Mouse (Mus musculus) cerebellum, adult 11-12 months (tissue): ENCODE measurements at regions not wholly inside any gene's neighbourhood (a gene's known extent, or its start where the extent isn't known, plus 50 kb on each side); places are given as distances from the start of the nearest gene placed in this dataset.
A peak's percentile ranks its signal among the peaks of the same experiment; 100 is the strongest.

Experiments used
- DNase-seq: peaks from one replicate; pipeline ENCODE4 v3.0.0; 2022

DNA sequence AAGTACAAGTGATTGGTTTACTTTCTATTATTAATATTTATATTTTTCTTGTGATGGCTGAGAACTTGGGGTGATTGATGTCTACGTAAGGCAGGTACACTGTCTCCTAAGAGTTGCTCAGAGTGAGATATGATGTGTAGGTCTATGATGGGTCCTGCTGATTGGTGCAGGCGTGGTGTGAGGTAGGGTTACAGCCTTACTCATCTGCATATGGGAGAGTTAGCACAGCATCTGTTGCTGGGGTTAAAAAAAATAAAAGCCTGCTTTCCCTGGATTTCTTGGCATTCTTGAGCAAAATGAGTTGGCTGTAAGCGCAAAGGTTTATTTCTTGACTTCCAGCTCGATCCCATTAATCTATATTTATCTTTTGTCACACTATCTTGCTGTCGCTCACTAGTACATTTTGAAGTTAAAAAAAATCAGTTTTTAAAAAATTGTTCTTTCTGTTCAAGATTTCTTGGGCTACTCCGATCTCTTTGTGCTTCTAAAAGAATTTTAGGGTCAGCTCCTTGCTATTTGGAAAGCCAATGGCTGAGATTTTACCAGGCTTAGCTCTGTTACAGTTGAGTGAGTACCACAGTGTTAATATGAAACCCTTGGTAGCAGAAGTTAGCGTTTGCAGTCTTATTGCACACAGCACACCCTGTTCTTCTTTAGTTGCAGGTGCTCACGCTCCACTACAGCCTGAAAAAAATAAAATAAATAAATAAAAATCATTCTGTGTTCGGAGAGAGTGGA, 482.0 kb downstream of the Plekhb2 start:
- DNase-seq = no peak

DNA sequence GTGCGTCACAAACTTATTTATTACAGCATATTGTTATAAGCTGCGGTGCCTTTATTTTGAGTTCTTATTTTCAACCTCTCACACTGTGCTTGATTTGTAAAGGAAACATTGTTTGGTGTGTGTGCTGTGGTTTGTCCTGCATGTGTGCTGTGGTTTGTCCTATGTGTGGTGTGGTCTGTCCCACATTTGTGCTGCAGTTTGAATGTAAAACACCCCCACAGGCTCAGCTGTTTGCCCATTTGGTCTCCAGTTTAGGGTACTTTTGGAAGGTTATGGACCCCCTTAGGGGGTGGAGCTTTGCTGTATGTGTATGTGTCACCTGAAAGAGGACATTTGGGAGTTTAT, 482.5 kb downstream of the Plekhb2 start:
- no peak for DNase-seq

DNA sequence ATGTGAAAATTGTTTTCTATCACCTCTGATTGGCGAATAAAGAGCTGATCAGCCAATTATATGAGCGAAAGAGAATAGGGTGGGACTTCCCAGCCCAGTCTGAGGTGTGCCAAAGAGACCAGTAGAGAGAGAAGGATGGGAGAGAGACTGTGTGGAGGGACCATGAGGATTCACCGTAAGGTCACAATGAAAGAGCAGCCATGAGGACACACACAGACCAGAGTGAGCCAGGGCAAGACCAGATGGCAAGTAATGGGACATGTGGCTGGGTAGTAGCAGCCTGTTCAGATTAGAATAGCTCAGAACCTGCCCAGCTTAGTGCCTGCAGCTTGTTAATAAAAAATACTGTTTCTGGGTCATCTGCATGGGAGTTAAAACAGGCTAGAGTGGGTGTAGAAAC, 487.9 kb downstream of the Plekhb2 start:
- DNase-seq = peak; percentile 41

DNA sequence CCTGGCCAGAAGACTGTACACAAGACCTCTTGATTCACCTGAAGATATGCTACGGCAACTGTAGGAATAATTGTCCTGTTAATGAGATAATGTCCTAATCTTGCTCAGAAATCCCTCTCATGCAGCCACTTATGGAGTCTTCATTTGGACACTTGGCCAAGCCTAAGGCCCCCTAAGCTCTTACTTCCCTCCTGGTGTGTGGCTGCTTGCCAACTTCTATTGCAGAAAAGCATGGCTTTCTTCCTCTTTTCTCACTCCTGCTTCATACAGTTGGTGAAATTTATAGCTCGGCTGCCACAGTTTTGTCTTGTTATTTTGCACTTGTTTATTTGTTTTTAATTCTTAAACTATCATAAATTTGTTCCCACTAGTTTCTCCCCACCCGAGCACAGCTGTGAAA, 488.4 kb downstream of the Plekhb2 start:
- DNase-seq = peak; percentile 23

DNA sequence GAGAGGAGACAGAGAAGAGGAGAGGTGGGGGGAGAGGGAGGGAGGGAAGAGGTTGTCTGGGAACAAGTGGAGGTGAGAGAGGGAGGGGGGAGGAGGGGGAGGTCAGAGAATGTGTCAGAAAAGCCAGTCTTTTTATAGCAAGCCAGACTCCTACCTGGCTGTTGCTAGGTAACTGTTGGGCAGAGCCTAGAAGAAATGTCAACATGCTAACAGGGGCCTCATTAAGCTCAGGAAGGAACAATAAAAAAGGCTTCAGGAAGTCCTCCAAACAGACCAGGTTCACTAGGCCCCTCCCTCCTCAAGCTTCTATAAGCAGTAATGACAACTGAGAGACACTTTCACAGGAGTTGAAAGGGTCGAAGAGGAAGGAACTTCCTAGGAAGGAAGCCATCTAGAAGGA, 494.8 kb downstream of the Plekhb2 start:
- DNase-seq = no peak

DNA sequence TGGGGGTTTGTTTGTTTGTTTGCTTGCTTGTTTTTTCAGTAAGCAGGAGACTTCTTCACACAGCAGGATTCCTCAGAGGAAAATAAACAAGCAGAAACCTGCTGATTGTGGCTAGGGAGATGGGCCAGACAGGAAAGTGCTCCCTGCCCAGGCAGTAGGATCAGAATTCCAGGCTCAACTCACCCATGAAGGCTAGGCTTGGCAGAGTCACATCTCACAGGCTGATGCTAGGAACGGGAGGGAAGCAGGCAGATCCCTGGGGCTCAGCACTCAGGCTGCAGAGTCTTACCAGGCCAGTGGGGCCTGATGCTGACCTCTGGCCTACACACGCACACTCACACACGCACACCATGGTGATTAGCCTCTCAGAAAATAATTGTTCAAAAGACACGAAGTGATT, 498.5 kb downstream of the Plekhb2 start:
- no peak for DNase-seq

DNA sequence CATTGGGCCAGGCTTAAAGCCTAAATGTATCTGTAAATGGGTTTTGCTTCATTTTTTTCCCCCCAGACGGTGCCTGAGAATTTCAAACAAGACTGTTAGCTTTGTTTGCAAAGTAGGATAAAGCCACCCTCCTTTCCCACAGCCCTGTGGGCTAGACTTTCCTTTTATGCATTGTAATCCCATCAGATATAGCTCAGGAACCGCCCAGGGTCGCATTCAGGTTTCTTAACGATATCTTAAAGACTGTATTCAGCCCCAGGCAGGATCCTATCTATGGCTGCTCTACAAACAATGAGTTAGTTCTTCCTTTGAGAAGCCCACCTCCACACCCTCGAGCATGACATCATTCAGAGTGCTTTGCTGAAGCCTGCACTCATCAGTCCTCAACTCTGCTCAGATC, 509.2 kb downstream of the Plekhb2 start:
- no peak for DNase-seq

DNA sequence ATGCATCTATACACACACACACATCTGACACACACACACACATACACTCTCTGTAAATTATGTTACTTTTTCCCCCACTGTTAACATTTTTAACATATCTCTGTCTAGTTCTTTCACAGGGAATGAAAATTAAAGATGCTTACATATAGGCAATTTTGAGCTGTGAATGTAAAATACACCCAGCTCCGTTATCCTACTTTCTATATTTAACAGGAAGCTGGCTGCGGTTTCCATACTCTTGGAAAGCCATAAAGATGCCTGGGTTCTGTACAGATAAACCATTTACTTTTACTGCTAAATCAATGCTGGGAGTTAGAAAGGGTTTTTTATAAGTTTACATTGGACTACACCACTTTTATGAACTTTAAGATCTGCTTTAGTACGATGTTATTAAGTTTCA, 511.7 kb downstream of the Plekhb2 start:
- DNase-seq = no peak

DNA sequence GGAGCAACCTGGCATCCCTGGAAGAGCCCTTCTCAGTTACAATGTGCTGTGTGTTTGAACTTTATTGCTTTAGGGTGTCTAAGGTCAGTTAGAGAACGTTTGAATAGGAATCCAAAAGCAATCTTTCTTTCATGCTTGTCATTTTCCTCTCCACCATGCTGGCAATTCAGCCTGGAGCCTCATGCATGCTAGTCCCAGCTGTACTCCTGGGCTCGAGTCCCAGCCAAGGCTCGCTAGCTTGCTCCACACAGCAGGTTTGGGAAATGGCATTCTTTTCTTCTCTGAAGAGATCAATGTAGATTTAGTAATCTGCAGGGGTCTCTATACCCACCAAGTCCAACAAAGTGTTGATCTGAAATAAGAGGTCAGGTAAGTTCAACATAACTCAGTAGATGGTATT, 513.1 kb downstream of the Plekhb2 start:
- no peak for DNase-seq

DNA sequence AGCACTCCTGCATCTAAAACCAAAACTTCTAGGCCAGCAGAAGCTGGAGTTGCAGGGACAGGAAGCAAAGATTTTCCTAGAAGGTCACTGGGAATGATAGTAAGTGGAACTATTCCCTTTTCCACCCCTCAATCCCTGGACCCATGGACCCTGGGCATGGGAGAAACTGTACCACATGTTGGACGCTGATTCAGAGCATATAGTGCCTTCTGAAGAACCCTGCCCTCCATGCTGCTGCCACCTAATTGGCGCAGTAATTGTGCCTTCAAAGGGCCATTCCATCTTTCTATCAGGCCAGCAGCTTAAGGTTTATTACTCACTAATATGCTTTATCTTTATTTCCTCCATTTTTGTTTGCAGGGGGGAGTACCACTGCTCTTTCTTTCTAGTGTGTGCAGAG, 516.8 kb downstream of the Plekhb2 start:
- DNase-seq = no peak

DNA sequence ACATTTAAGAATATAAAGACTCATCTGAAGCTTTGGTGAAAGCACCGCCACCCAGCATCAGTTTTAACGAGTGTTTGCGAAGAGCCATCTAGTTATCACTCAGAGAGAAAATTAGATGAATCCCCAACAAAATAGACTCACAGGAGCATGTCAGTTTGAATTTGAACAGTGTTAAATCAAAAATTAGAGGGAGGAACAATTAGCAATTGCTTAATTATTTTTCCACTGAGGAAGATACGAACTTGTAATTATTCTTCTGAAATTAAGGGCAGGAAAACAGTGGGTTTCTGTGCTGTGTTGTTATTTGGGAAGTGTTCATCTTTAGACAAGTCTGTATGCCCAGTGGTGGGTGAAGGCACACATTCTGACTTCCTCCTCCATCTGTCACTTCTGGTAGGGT, 523.0 kb downstream of the Plekhb2 start:
- no peak for DNase-seq

DNA sequence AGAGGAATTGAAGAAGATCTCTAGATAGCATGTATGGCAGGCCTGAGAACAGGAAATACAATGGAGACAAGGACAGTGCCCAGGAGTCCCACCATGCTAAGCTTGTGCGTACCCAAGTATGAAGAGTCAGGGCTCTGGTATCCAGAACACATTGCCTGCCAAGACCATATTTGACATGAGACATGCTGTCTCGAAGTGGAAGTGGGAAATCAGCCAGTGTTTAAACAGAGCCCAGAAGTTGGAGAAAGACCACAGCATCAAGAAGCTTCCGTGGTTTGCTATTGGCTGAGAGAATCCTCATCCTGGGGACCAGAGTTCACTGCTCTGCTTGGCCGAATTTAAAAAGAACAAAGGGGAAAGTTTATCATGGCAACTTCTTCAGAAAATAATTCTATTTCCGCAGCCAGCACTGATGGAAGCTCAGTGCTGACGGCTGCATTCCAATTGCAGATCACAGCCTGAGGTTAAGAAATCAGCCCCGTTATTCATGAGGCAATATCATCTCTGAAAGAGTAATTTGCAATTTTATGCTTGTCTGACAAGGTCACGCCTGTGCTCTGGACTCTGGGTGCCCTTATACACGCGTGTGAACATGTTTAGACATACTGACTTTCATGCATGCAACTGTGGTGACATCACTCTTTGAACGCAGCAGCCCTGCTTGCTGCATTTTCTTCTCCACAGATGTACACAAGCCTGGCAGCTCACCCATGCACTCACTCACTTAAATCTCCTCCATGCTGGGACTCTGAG, 531.0 kb downstream of the Plekhb2 start:
- DNase-seq = no peak

DNA sequence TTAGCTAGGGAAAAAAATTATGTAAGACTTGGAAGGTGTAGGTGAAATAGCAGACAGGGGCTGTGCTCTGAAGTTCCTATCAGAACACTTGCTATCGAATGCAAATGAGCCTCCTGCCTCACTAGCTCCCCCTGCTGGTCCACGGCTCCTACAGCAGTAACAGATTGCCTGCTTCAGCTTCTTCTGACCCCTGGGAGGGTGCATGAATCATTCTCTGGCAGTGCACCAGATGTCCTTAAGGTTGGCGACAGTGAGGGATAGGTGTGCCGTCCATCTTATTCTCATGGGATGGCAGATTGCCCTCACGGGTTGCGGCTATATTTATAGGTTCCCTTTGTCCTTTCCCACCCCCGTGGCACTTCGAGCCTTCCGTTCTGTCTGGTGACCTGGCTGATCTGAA, 535.7 kb downstream of the Plekhb2 start:
- DNase-seq = peak; percentile 74

DNA sequence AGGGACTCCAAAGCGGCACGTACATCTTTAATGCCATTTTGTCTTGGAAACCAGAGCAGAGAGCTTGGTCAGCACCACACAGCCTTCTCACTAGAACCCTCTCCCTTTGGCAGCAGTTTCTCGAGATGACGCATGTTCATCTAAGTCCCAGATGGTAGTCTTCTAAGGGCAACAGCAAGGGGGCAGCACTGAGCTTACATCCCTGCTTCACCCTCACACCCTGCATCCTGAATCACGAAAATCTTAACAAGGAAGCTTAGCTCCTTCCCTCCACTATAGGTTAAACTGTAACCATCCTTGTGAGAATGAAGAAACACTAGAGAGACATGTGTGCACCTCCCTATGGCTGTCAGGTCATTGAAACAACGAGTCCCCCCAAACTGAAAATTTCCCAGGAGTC, 538.4 kb downstream of the Plekhb2 start:
- DNase-seq = peak; percentile 39

DNA sequence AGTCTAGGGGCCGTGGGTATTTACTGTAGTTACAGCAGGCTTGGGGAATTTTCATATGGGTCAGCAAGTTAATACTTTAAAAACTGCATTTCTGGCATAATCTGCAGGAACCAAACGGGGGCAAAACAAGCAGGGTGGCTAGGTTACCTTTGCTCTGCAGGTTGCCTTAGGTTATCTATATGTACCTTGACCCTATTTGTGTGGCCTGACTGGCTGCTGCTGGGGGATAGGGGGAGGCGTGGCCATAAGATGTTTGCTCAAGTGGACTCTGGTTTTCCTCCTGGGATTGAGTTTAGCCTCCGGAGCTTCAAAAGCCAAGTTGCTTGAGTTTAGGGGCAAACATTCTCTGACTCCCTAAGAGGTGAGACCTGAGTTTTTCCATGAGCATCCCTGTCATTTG, 540.6 kb downstream of the Plekhb2 start:
- DNase-seq = no peak

DNA sequence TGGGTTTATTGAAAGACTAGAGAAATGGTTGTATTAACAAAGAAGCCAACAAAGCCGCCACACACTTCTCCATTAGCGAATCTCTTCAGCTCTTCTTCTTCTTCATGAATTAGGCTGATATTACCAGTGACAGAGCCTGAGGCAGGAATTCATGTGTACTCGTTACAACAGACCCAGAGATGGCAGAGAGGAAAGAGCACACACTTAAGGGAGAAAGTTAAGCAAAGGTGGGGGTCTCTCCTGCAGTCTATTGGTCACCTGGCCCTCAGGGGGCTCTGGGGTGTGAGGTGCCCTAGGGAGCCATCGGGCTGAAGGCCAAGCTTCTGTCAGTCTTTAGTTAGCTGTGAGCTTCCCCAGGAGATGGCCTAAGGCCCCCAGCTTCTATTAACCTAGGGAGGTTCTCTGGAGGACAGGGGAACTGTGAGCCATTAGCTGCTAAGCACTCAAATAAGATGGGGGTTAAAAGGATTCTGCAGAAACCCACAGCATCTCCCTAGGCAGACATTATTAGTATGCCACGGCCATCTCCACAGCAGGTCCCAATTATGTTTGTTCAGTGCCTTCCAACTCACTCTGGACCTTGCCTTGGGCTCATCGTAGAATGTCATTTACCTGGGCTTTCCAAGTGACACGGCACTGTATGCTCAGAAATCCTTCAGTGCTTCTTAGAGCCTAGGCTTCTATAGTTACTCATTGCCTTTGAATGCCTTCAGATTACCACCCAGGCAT, 541.2 kb downstream of the Plekhb2 start:
- DNase-seq = no peak

DNA sequence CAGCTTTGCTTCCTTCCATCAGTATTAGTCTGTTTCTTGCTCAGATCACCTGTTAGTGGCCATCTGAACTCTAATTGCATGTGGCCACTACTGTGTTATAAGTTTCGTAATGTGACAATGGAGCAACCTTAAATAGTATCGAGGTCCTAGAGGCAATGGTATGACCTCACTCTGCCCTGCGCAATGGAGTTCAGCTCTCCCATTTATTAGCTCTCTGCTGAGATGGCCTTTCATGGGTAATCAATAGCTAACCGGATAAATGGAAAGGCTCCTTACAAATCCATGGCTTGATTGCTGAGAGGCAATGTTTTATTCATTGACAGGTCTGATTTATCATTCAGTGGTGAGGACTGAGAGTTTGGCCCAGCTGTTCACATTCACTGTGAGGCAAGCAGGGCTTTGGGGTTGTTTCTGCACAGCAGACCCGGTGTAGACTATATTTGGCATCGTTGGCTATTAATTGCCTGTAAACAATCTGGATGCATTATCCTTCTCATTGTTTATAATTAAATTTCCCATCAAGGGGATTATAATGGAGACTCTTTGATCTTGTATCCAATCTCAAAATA, 543.9 kb downstream of the Plekhb2 start:
- DNase-seq = no peak

DNA sequence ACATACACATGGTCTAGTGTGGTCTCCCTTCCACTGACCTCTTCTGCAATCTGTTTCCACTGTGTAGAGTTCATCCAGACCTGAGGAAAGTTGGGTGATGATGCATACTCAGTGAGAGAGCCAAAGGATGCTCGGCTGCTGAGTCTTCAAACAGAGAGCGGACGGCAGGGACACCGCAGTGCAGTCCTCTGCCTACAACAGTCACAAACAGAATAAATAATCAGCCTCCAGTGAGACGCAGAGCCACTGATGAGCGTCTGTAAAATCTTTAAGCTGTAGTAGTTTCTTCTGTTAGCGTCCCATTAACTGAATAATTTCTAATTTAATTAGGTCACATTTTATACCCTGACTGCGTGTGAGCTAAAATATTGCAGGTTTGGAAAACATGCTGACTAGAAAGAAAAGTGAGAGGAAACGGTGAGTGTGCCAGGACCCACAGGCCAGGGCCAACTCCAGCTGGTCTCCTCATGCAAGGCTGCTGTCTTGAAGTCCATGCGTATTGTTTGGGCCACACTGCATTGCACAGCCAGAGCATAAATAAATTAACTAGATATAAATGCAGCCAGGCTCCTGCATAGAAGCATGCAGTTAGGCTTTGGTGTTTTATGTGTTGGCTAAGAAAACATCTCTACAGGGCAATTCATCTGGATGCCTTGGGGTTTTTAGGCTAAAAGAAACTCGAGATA, 551.0 kb downstream of the Plekhb2 start:
- no peak for DNase-seq

DNA sequence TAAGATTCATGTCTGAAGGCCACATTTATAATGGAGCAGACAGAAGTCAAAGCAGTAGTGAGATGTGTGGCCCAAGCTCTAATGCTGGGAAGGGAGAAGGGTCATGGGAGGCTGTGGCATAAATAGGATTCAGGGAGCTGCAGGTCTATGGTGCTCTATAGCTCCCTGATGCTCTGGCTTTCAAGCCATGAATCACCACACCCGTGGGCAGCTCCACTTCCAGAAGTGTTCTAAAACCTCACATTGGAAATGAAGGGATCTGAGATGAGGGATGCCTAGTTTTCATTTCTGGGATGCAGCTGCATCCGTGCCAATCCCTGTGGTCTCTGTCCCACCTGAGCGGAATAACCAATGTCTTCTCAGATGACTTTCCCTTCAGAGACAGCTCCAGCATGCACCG, 553.2 kb downstream of the Plekhb2 start:
- DNase-seq = no peak

DNA sequence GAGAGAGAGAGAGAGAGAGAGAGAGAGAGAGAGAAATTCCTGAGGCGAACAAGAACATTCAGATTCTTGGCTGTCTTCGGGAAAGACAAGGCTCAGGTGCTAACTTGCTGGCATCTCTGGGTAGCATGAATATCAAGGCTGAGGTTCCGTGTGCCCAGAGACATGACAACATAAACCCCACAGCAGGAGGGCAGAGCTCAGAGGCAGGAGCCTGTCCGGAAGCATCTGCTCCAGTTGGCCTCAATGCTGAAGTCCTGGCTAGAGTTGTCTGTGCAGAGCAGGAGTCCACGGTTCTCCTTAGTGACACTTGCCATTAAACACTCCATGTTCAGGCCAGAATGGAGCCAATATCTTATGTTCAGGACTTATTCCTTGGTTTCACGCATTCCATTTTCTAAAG, 555.6 kb downstream of the Plekhb2 start:
- DNase-seq = peak; percentile 61

DNA sequence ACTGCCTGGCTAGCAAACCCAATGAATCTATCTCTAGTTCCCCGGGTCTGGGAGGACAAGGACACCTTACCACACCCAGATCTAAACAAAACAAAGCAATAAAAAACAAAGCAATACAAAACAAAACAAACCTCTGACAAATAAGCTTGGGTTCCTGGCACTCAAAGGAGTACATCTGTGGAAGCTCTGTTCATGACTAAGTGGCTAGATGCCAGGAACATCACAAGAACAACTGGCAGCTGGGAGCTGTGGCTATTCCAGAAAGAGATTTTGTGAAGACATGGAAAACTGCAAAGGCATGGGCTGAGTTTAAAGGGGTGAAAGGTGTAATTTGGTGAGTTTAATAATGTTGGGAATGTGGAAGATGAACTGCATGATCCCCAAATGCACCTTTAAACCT, 565.9 kb downstream of the Plekhb2 start:
- DNase-seq = no peak

DNA sequence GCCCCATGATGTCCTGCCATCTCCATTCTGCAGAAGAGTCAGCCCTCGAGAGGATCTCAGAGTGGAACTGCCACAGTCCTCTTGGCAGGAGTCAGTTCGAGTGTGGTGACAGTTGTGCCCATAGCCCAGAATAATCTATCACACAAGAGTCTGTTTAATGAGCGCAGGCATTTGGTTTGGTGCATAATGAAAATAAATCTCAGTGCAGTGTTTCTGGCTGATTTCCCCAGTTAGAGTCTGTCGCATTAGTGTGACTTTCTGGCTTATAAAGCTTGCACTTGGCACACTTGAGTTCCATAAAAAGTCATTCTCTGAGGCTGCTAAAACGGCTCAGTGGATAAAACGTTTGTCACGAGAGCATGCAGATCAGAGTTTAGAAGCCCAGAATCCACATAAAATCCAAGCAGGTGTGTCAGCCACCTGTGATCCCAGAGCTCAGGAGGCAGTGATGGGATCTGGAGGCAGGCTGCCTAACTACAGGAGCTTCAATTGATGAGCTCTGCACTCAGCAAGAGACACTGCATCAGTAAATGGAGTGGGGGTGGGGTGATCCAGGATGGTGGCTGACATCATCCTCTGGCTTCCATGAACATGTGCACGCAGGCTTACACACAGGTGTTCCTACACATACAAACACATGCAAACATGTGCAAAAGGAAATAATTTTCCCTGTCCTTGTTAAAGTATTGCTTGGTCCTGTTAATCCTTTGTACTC, 578.5 kb downstream of the Plekhb2 start:
- no peak for DNase-seq

DNA sequence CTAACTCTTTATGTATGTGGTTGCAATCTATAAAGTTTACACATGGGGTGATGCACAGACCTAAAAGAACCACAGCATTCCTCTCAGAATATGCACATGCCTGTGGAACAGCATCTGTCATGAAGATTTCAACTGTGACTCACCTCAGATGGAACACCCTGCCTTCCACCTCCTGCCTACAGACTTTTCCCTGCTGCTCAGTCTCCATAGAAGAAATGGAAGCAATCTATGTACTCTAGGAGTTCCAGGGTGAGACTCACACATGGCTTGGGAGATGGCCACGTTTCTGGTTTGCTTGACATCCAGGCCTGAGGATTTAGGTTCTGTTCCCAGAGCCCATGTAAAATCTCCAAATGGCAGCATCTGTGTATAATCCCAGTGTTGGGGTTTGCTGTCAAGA, 579.7 kb downstream of the Plekhb2 start:
- DNase-seq = no peak
